Comparison of ENCODE assay signal across 15 mouse cellular contexts in genomic region chr13:51991339-51991738, GRCm38 (mm10).
"Had no signal": no experiment of that assay in that cellular context is flagged by ENCODE, and none has a peak within 500 bp of the region (broad histone marks: within the 10 kb centered on the region; RNA-seq: fewer than 3 reads in every experiment).

No protein-coding gene starts in this region.

- H3K4me3 ChIP-seq: neural tube, embryonic 13.5 days; neural tube, embryonic 15.5 days; stomach, embryonic 15.5 days had no signal

- H3K4me2 ChIP-seq: neural tube, embryonic 13.5 days; neural tube, embryonic 15.5 days; stomach, embryonic 15.5 days had no signal

- DNase-seq: retina, postnatal 1 day; right cerebral cortex, adult 18-20 months; right cerebral cortex, postnatal 14 days; right cerebral cortex, postnatal 25 days; right cerebral cortex, postnatal 4 days; spleen, adult 18-20 months; thymus, adult 18-20 months; thymus, adult 2 months; thymus, postnatal 25 days; thymus, postnatal 36 days; thymus, postnatal 4 days had no signal

- H3K4me1 ChIP-seq: neural tube, embryonic 13.5 days; neural tube, embryonic 15.5 days; stomach, embryonic 15.5 days had no signal

- H3K9ac ChIP-seq: neural tube, embryonic 13.5 days; neural tube, embryonic 15.5 days; stomach, embryonic 15.5 days had no signal

- H3K36me3 ChIP-seq: neural tube, embryonic 13.5 days; neural tube, embryonic 15.5 days; stomach, embryonic 15.5 days had no signal

- H3K9me3 ChIP-seq: neural tube, embryonic 13.5 days; neural tube, embryonic 15.5 days; stomach, embryonic 15.5 days had no signal

- H3K27me3 ChIP-seq: neural tube, embryonic 13.5 days; neural tube, embryonic 15.5 days; stomach, embryonic 15.5 days had no signal

- H3K27ac ChIP-seq: neural tube, embryonic 13.5 days; neural tube, embryonic 15.5 days; stomach, embryonic 15.5 days; stomach, postnatal 0 days had no signal
